Comparison of ENCODE assay signal across 38 mouse cellular contexts in genomic region chr2:148013382-148013781, GRCm38 (mm10). TPM values are rescaled to one million over a fixed set of nuclear protein-coding genes. Genes with fewer than 3 reads are reported as not detected.
A peak's percentile ranks its signal among the peaks of the same experiment; 100 is the strongest.
DNase-seq lines count a peak whose midpoint lies in the region; ATAC-seq and TF ChIP-seq lines count a peak whose summit lies in the region.
"Had no signal": no experiment of that assay in that cellular context is flagged by ENCODE, and none has a peak within 500 bp of the region (broad histone marks: within the 10 kb centered on the region; RNA-seq: fewer than 3 reads in every experiment).

No protein-coding gene starts in this region.

- ATAC-seq in liver, embryonic 11.5 days (replicated peaks; ENCODE audit: low FRiP score), result 0 out of 2 replicates have a peak, but pooled peaks have one; percentile 31
- no peak for ATAC-seq in stomach, embryonic 15.5 days (ENCODE audit: insufficient read depth, low FRiP score, low read depth)
- ATAC-seq in midbrain, embryonic 14.5 days (ENCODE audit: low FRiP score, low TSS enrichment), result no peak
- ATAC-seq: activated CD4-positive, CD25-positive, alpha-beta regulatory T cell, adult 4 months; forebrain, embryonic 15.5 days; hindbrain, embryonic 16.5 days; intestine, embryonic 16.5 days; midbrain, embryonic 16.5 days had no signal

- H3K4me1 ChIP-seq in liver, adult 2 months (ENCODE audit: control insufficient read depth, insufficient read depth, low read length), result peaks cover 10% of the 10 kb centered on the region
- H3K4me1 ChIP-seq in liver, embryonic 11.5 days (replicated peaks; ENCODE audit: control insufficient read depth, insufficient read depth, low read length), result no peaks in the 10 kb centered on the region
- no peaks in the 10 kb centered on the region for H3K4me1 ChIP-seq in stomach, embryonic 15.5 days
- H3K4me1 ChIP-seq in midbrain, embryonic 14.5 days (ENCODE audit: control insufficient read depth, insufficient read depth, low read length), result no peaks in the 10 kb centered on the region
- H3K4me1 ChIP-seq: embryonic facial prominence, embryonic 13.5 days; forebrain, embryonic 10.5 days; forebrain, embryonic 15.5 days; heart, embryonic 15.5 days; midbrain, embryonic 10.5 days; neural tube, embryonic 13.5 days had no signal

- peak overlapping the region; percentile 53 for H3K27ac ChIP-seq in liver, adult 2 months (replicated peaks; ENCODE audit: insufficient read depth, low read depth, low read length)
- H3K27ac ChIP-seq in liver, embryonic 11.5 days (ENCODE audit: low read depth, low read length), result no peak overlapping the region
- H3K27ac ChIP-seq in stomach, embryonic 15.5 days, result 0 out of 2 replicates have a peak overlapping the region, but pooled peaks have one; percentile 12
- H3K27ac ChIP-seq in midbrain, embryonic 14.5 days (replicated peaks; ENCODE audit: low read depth, low read length), result no peak overlapping the region
- no peak overlapping the region for H3K27ac ChIP-seq in gastrocnemius, adult 2 months
- H3K27ac ChIP-seq: embryonic facial prominence, embryonic 13.5 days; forebrain, embryonic 10.5 days; forebrain, embryonic 15.5 days; heart, embryonic 15.5 days; kidney, postnatal 0 days; midbrain, embryonic 10.5 days; neural tube, embryonic 13.5 days had no signal

- no peak for TF ChIP-seq POLR2A in liver, adult 2 months (IDR thresholded peaks at IDR 0.05; ENCODE audit: extremely low read depth, insufficient read depth, low read length)

- intact Hi-C loops in gastrocnemius, adult 2 months (cut with DNase I), result no loop called here

- H3K9me3 ChIP-seq in liver, embryonic 11.5 days (ENCODE audit: control insufficient read depth, low read length), result no peaks in the 10 kb centered on the region
- H3K9me3 ChIP-seq in stomach, embryonic 15.5 days, result no peaks in the 10 kb centered on the region
- no peaks in the 10 kb centered on the region for H3K9me3 ChIP-seq in midbrain, embryonic 14.5 days (ENCODE audit: control insufficient read depth, low read length)
- H3K9me3 ChIP-seq: embryonic facial prominence, embryonic 13.5 days; forebrain, embryonic 10.5 days; forebrain, embryonic 15.5 days; heart, embryonic 15.5 days; midbrain, embryonic 10.5 days; neural tube, embryonic 13.5 days had no signal

- no peak for TF ChIP-seq CTCF in liver, adult 2 months (IDR thresholded peaks at IDR 0.05; ENCODE audit: low read depth, low read length)
- no peak for TF ChIP-seq CTCF in gastrocnemius, adult 2 months (IDR thresholded peaks at IDR 0.05)

- H3K27me3 ChIP-seq in liver, adult 2 months (ENCODE audit: control insufficient read depth, insufficient read depth, low read length), result no peaks in the 10 kb centered on the region
- no peaks in the 10 kb centered on the region for H3K27me3 ChIP-seq in liver, embryonic 11.5 days (replicated peaks; ENCODE audit: control insufficient read depth, insufficient read depth, low read length)
- no peaks in the 10 kb centered on the region for H3K27me3 ChIP-seq in stomach, embryonic 15.5 days (replicated peaks)
- peaks cover 5% of the 10 kb centered on the region; the same call in 1 of the 2 replicates for H3K27me3 ChIP-seq in midbrain, embryonic 14.5 days (ENCODE audit: control insufficient read depth, insufficient read depth, low read length)
- H3K27me3 ChIP-seq: heart, embryonic 15.5 days had no signal

- peaks cover 33% of the 10 kb centered on the region for H3K36me3 ChIP-seq in liver, adult 2 months (ENCODE audit: control insufficient read depth, insufficient read depth, low read length)
- H3K36me3 ChIP-seq in liver, embryonic 11.5 days (ENCODE audit: control insufficient read depth, insufficient read depth, low read length), result no peaks in the 10 kb centered on the region
- no peaks in the 10 kb centered on the region for H3K36me3 ChIP-seq in stomach, embryonic 15.5 days
- no peaks in the 10 kb centered on the region for H3K36me3 ChIP-seq in midbrain, embryonic 14.5 days (ENCODE audit: control insufficient read depth, insufficient read depth, low read length)
- H3K36me3 ChIP-seq: embryonic facial prominence, embryonic 13.5 days; forebrain, embryonic 10.5 days; forebrain, embryonic 15.5 days; heart, embryonic 15.5 days; neural tube, embryonic 13.5 days had no signal

- no peak overlapping the region for H3K4me3 ChIP-seq in liver, adult 2 months (ENCODE audit: insufficient read depth, low read depth, low read length)
- no peak overlapping the region for H3K4me3 ChIP-seq in liver, embryonic 11.5 days (ENCODE audit: low read depth, low read length)
- H3K4me3 ChIP-seq in stomach, embryonic 15.5 days (replicated peaks), result no peak overlapping the region
- H3K4me3 ChIP-seq in midbrain, embryonic 14.5 days (replicated peaks; ENCODE audit: low read depth, low read length), result no peak overlapping the region
- no peak overlapping the region for H3K4me3 ChIP-seq in gastrocnemius, adult 2 months
- H3K4me3 ChIP-seq: embryonic facial prominence, embryonic 13.5 days; forebrain, embryonic 10.5 days; forebrain, embryonic 15.5 days; heart, embryonic 15.5 days; midbrain, embryonic 10.5 days; neural tube, embryonic 13.5 days had no signal

- no peak overlapping the region for H3K9ac ChIP-seq in liver, adult 2 months (ENCODE audit: low read depth, low read length)
- no peak overlapping the region for H3K9ac ChIP-seq in liver, embryonic 11.5 days (ENCODE audit: low read depth, low read length)
- no peak overlapping the region for H3K9ac ChIP-seq in stomach, embryonic 15.5 days
- no peak overlapping the region for H3K9ac ChIP-seq in midbrain, embryonic 14.5 days (replicated peaks; ENCODE audit: low read length)
- H3K9ac ChIP-seq: embryonic facial prominence, embryonic 13.5 days; forebrain, embryonic 15.5 days; heart, embryonic 15.5 days; neural tube, embryonic 13.5 days had no signal

- peaks cover 7% of the 10 kb centered on the region; the same call in 1 of the 2 replicates for H3K79me2 ChIP-seq in liver, adult 2 months (ENCODE audit: control insufficient read depth, insufficient read depth, low read length)

- peak; percentile 78 for DNase-seq in liver, adult 2 months (ENCODE audit: extremely low read depth, low read depth, low spot score)
- no peak for DNase-seq in liver
- DNase-seq in 3T3-L1 (ENCODE audit: low read depth, low spot score), result peak; percentile 50
- DNase-seq in liver, embryonic 11.5 days (ENCODE audit: low spot score), result no peak
- DNase-seq in midbrain, embryonic 14.5 days, result no peak
- DNase-seq in gastrocnemius, adult 2 months, result no peak
- DNase-seq: adrenal gland, adult 2 months; adrenal gland, postnatal 36 days; B cell, adult 2 months; cerebellum, adult 18-20 months; cerebellum, postnatal 10 days; kidney, adult 8-10 months; kidney, postnatal 4 days; left cerebral cortex, postnatal 4 days; lung, adult 18-20 months; spleen, adult 18-20 months; thymus, adult 2 months; thymus, postnatal 36 days had no signal

- 16% methylated on average over 3 of the region's 3 CpGs for WGBS in liver, adult 2 months
- WGBS in liver, embryonic 11.5 days, result 33% methylated on average over 3 of the region's 3 CpGs
- 60% methylated on average over 3 of the region's 3 CpGs for WGBS in stomach, embryonic 15.5 days
- WGBS in midbrain, embryonic 14.5 days, result 81% methylated on average over 3 of the region's 3 CpGs

- no peak overlapping the region for H3K4me2 ChIP-seq in liver, embryonic 11.5 days
- no peak overlapping the region for H3K4me2 ChIP-seq in stomach, embryonic 15.5 days
- no peak overlapping the region for H3K4me2 ChIP-seq in midbrain, embryonic 14.5 days (ENCODE audit: low read length)
- H3K4me2 ChIP-seq: embryonic facial prominence, embryonic 13.5 days; forebrain, embryonic 15.5 days; heart, embryonic 15.5 days; neural tube, embryonic 13.5 days had no signal

RNA-seq across cellular contexts. Expression of gene Foxa2, which starts 33.4 kb away (rescaled TPM):
- 11.2 and 14.2 TPM in 2 replicates for total RNA-seq in liver, adult 2 months (2014; rRNA removed)
- 66.4 and 103 TPM in 2 replicates for polyA plus RNA-seq in liver, adult 2 months (2012; rRNA removed)
- polyA plus RNA-seq in liver, embryonic 11.5 days (2014; fragmentation: Nextera tagmentation; extraction: Ambion mirVana), result 8.8 and 10.5 TPM in 2 replicates
- polyA plus RNA-seq in stomach, embryonic 15.5 days (2015; fragmentation: Nextera tagmentation; extraction: Ambion mirVana), result 13.0 and 18.4 TPM in 2 replicates
- 5.1 and 8.1 TPM in 2 replicates for polyA plus RNA-seq in midbrain, embryonic 14.5 days (2014; fragmentation: Nextera tagmentation; extraction: Ambion mirVana)
- total RNA-seq in gastrocnemius, adult 2 months (2021), result not detected
- total RNA-seq: adrenal gland, adult 2 months; adrenal gland, postnatal 36 days; CH12.LX; common myeloid progenitor, adult 5-6 weeks; gastrocnemius, adult 8-10 months; heart, postnatal 25 days; layer of hippocampus, adult 8-10 months; layer of hippocampus, postnatal 25 days; left cerebral cortex, postnatal 4 days; megakaryocyte progenitor cell, adult 5-6 weeks had no signal
- polyA plus RNA-seq: activated CD4-positive, CD25-positive, alpha-beta regulatory T cell, adult 4 months; forebrain, embryonic 15.5 days; gonadal fat pad, adult 2 months; kidney, postnatal 0 days had no signal

Comparison
In these comparisons a context has a peak if more than half of its experiments do, and no peak if none do; other contexts are left out.
1. DNase-seq: peak in liver, adult 2 months (single experiment) and 3T3-L1 (single experiment); none in liver (single experiment), liver, embryonic 11.5 days (single experiment), midbrain, embryonic 14.5 days (single experiment) and gastrocnemius, adult 2 months (single experiment).
2. H3K27ac ChIP-seq: peak in liver, adult 2 months (single experiment) and stomach, embryonic 15.5 days (single experiment); none in liver, embryonic 11.5 days (single experiment), midbrain, embryonic 14.5 days (single experiment) and gastrocnemius, adult 2 months (single experiment).